Mouse (Mus musculus): ENCODE data around the gene Kcnab2. TPM values are rescaled to one million over a fixed set of nuclear protein-coding genes. Genes with fewer than 3 reads are reported as not detected.
A peak's percentile ranks its signal among the peaks of the same experiment; 100 is the strongest.

The Kcnab2 gene
- polyA plus RNA-seq, 1 experiment, result 67.3 TPM

DNA sequence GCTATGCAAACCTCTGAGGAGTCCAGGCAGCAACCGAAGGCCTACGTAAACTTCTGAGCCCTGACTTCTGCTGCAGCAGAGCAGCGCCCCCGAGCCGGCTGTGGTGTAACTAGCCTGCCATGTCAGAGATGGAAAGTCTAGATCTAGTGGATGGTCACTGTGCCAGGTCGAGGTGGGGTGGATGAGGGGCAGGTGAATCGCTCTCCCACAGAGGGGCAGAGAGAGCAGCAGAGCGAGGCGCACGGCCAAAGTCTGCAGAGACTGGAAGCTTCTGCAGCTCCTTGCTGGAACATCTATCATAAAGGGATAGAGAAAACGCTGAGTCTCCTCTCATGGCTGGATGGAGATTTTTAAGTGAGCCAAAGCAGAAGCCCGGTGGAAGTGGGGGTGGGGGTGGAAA is 15.2 kb downstream of the Kcnab2 start:
- WGBS, result 94% methylated on average over 12 of the region's 12 CpGs
- Histone ChIP-seq H3K27me3 (ENCODE audit: control insufficient read depth, insufficient read depth, low read length) (no peaks in the 10 kb centered on the region), H3K4me3 (ENCODE audit: control insufficient read depth, insufficient read depth, low read length) (no peak overlapping the region), H3K27ac (ENCODE audit: control insufficient read depth, insufficient read depth, low read length) (no peak overlapping the region), H3K4me1 (replicated peaks; ENCODE audit: control insufficient read depth, insufficient read depth, low read length) (0 out of 2 replicates have a peak, but pooled peaks cover 3% of the 10 kb centered on the region), H3K36me3 (ENCODE audit: control insufficient read depth, insufficient read depth, low read length) (no peaks in the 10 kb centered on the region)
- TF ChIP-seq CTCF (IDR thresholded peaks at IDR 0.05; ENCODE audit: borderline replicate concordance, control insufficient read depth, extremely low read depth, insufficient read depth, low read length, poor library complexity), result no peak
- no peak for TF ChIP-seq POLR2A (IDR thresholded peaks at IDR 0.05; ENCODE audit: control insufficient read depth, extremely low read depth, insufficient read depth, low read length, poor library complexity)
- DNase-seq, result no peak

DNA sequence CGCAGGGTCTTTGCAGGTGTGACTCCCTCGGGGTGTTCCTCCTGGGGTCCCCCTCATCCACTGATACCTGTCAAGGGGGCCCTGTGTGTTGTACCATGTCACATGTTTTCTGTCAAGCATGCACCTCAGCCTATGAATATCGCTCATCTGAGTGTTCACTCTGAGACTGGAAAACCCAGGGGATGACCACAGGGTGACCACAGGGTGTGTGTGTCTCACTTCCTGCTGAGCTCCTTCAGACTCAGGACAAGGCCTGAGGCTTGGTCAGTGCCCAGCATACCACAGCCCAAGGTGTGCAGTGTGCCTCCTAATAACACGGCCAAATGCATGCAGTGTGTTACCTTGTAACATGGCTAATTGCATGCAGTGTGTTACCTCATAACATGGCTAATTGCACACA is 20.0 kb downstream of the Kcnab2 start:
- DNase-seq, result no peak
- peaks cover 8% of the 10 kb centered on the region; the same call in 1 of the 2 replicates for H3K4me1 ChIP-seq (replicated peaks; ENCODE audit: control insufficient read depth, insufficient read depth, low read length)
- no peak overlapping the region for H3K4me3 ChIP-seq (ENCODE audit: control insufficient read depth, insufficient read depth, low read length)
- no peak overlapping the region for H3K27ac ChIP-seq (ENCODE audit: control insufficient read depth, insufficient read depth, low read length)
- H3K27me3 ChIP-seq (ENCODE audit: control insufficient read depth, insufficient read depth, low read length), result no peaks in the 10 kb centered on the region
- H3K36me3 ChIP-seq (ENCODE audit: control insufficient read depth, insufficient read depth, low read length), result no peaks in the 10 kb centered on the region
- no peak for TF ChIP-seq POLR2A (IDR thresholded peaks at IDR 0.05; ENCODE audit: control insufficient read depth, extremely low read depth, insufficient read depth, low read length, poor library complexity)
- TF ChIP-seq CTCF (IDR thresholded peaks at IDR 0.05; ENCODE audit: borderline replicate concordance, control insufficient read depth, extremely low read depth, insufficient read depth, low read length, poor library complexity), result no peak
- WGBS, result 94% methylated on average over 4 of the region's 4 CpGs

DNA sequence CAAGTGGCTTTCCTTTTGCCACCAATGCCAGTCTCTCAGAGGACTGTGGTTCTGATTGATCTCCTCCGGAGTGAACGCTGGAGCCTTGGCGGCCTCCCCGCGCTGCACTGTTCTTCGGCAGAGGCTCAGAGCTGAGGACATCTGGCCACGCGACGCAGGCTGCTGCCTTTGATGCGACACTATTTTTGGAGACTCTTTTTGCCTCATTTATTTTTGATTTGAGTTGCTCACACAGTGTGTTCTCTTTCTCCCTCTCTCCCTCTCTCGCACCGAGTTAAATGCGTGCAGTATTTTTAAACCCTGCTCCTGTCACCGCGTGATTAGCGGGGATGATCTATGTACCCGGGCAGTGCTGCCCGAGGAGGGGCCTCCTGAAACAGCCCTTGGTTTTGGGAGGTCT is 21.1 kb downstream of the Kcnab2 start:
- no peak for TF ChIP-seq POLR2A (IDR thresholded peaks at IDR 0.05; ENCODE audit: control insufficient read depth, extremely low read depth, insufficient read depth, low read length, poor library complexity)
- TF ChIP-seq CTCF (IDR thresholded peaks at IDR 0.05; ENCODE audit: borderline replicate concordance, control insufficient read depth, extremely low read depth, insufficient read depth, low read length, poor library complexity), result no peak
- no peak for DNase-seq
- no peak overlapping the region for H3K27ac ChIP-seq (ENCODE audit: control insufficient read depth, insufficient read depth, low read length)

DNA sequence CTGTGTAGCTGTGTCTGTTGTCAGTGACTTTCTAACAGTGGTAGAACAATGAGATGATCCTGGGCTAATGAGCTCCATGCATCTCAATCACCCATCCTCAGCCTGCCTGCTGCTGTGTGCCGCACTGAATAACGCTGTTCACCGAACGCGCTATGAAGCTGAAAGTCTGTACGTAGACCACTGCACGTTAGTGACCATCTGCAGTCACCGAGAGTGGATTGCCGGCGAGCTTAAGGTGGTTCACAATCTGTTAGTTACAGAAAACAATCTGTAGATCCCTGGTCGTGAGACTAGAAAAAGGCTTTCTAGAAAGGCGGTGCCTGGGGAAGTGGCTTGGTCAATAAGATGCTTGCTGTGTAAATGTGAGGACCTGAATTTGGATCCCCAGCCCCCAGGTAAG is 23.5 kb downstream of the Kcnab2 start:
- no peaks in the 10 kb centered on the region for H3K36me3 ChIP-seq (ENCODE audit: control insufficient read depth, insufficient read depth, low read length)
- no peaks in the 10 kb centered on the region for H3K27me3 ChIP-seq (ENCODE audit: control insufficient read depth, insufficient read depth, low read length)
- WGBS, result 97% methylated on average over 12 of the region's 12 CpGs
- peaks cover 8% of the 10 kb centered on the region for H3K4me1 ChIP-seq (replicated peaks; ENCODE audit: control insufficient read depth, insufficient read depth, low read length)
- DNase-seq, result no peak
- no peak for TF ChIP-seq POLR2A (IDR thresholded peaks at IDR 0.05; ENCODE audit: control insufficient read depth, extremely low read depth, insufficient read depth, low read length, poor library complexity)
- TF ChIP-seq CTCF (IDR thresholded peaks at IDR 0.05; ENCODE audit: borderline replicate concordance, control insufficient read depth, extremely low read depth, insufficient read depth, low read length, poor library complexity), result no peak
- H3K27ac ChIP-seq (ENCODE audit: control insufficient read depth, insufficient read depth, low read length), result no peak overlapping the region
- H3K4me3 ChIP-seq (ENCODE audit: control insufficient read depth, insufficient read depth, low read length), result no peak overlapping the region

More for the DNA sequence above, 21.1 kb downstream of the Kcnab2 start:
- Histone ChIP-seq H3K4me1 (replicated peaks; ENCODE audit: control insufficient read depth, insufficient read depth, low read length) (peaks cover 4% of the 10 kb centered on the region; the same call in 1 of the 2 replicates), H3K27me3 (ENCODE audit: control insufficient read depth, insufficient read depth, low read length) (no peaks in the 10 kb centered on the region), H3K36me3 (ENCODE audit: control insufficient read depth, insufficient read depth, low read length) (no peaks in the 10 kb centered on the region), H3K4me3 (ENCODE audit: control insufficient read depth, insufficient read depth, low read length) (no peak overlapping the region)
- 86% methylated on average over 18 of the region's 18 CpGs for WGBS

DNA sequence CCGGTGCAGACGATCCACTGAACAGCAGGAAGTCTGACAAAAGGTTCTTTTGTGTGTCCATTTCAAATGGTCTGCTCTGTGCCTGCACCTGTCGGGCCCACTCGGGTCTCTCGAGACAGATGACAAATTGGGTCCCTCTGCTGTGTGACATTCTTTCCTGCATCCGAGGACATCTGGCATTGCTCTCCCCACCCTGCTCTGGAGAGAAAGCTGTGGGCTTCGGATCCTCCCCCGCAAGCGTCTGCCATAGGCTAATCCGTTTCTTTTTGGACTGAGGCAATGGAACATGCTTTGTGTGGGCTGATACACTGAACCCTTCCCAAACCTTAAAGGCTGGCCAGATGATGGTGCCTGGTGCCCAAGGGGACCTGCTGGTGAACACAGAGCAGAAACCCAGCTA is 24.6 kb downstream of the Kcnab2 start:
- peaks cover 13% of the 10 kb centered on the region for H3K4me1 ChIP-seq (replicated peaks; ENCODE audit: control insufficient read depth, insufficient read depth, low read length)
- no peak for DNase-seq
- H3K27me3 ChIP-seq (ENCODE audit: control insufficient read depth, insufficient read depth, low read length), result no peaks in the 10 kb centered on the region
- no peak overlapping the region for H3K27ac ChIP-seq (ENCODE audit: control insufficient read depth, insufficient read depth, low read length)
- WGBS, result 95% methylated on average over 10 of the region's 10 CpGs
- no peaks in the 10 kb centered on the region for H3K36me3 ChIP-seq (ENCODE audit: control insufficient read depth, insufficient read depth, low read length)
- H3K4me3 ChIP-seq (ENCODE audit: control insufficient read depth, insufficient read depth, low read length), result no peak overlapping the region
- no peak for TF ChIP-seq CTCF (IDR thresholded peaks at IDR 0.05; ENCODE audit: borderline replicate concordance, control insufficient read depth, extremely low read depth, insufficient read depth, low read length, poor library complexity)
- TF ChIP-seq POLR2A (IDR thresholded peaks at IDR 0.05; ENCODE audit: control insufficient read depth, extremely low read depth, insufficient read depth, low read length, poor library complexity), result no peak

DNA sequence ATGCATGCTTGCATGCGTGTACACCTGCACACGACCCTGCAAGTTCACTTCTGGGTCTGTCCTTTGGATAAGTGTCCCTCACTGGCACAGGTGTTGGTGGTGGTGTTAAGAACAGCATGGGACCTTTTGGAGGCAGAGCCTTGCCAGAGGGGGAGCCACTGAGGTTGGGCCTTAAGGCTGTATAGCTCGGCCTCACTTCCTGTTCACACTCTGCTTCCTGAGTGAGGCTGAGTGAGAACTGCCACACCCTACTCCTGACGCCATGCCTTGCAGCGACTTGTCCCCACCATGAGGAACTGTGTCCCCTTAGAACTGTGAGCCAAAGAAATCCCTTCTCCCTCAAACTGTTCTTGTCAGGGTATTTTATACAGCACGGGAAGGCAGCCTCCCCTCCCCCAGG is 26.3 kb downstream of the Kcnab2 start:
- 86% methylated on average over 6 of the region's 6 CpGs for WGBS
- H3K27ac ChIP-seq (ENCODE audit: control insufficient read depth, insufficient read depth, low read length), result no peak overlapping the region
- H3K4me1 ChIP-seq (replicated peaks; ENCODE audit: control insufficient read depth, insufficient read depth, low read length), result peaks cover 18% of the 10 kb centered on the region
- no peak for DNase-seq
- no peaks in the 10 kb centered on the region for H3K36me3 ChIP-seq (ENCODE audit: control insufficient read depth, insufficient read depth, low read length)
- no peaks in the 10 kb centered on the region for H3K27me3 ChIP-seq (ENCODE audit: control insufficient read depth, insufficient read depth, low read length)
- H3K4me3 ChIP-seq (ENCODE audit: control insufficient read depth, insufficient read depth, low read length), result no peak overlapping the region
- TF ChIP-seq POLR2A (IDR thresholded peaks at IDR 0.05; ENCODE audit: control insufficient read depth, extremely low read depth, insufficient read depth, low read length, poor library complexity), result no peak

DNA sequence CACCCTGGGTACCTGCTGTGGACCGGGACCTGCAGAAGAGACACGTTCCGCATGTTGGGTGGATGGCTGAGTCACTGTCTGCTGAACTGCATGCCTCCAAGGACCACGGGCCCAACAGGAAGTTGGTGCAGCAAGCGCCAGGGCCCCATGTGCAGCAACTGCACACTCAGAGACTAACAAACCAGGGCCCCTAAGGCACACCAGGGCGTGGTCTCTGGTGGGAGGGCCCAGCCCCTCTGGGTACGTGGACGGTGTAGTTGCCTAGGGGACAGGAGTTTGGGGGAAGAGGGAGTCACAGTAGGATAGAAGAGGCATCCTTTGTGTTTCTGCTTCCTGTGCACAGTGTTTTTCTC is 29.0 kb downstream of the Kcnab2 start:
- peak; percentile 50; the same call in 1 of the 2 replicates for TF ChIP-seq POLR2A (IDR thresholded peaks at IDR 0.05; ENCODE audit: control insufficient read depth, extremely low read depth, insufficient read depth, low read length, poor library complexity)
- 0 out of 2 replicates have a peak, but pooled peaks have one; percentile 15 for TF ChIP-seq CTCF (IDR thresholded peaks at IDR 0.05; ENCODE audit: borderline replicate concordance, control insufficient read depth, extremely low read depth, insufficient read depth, low read length, poor library complexity)
- DNase-seq, result peak; percentile 82
- 3% methylated on average over 8 of the region's 8 CpGs for WGBS
- Histone ChIP-seq H3K4me1 (replicated peaks; ENCODE audit: control insufficient read depth, insufficient read depth, low read length) (peaks cover 36% of the 10 kb centered on the region), H3K4me3 (ENCODE audit: control insufficient read depth, insufficient read depth, low read length) (peak overlapping the region; percentile 78), H3K36me3 (ENCODE audit: control insufficient read depth, insufficient read depth, low read length) (no peaks in the 10 kb centered on the region), H3K27ac (ENCODE audit: control insufficient read depth, insufficient read depth, low read length) (peak overlapping the region; percentile 85), H3K27me3 (ENCODE audit: control insufficient read depth, insufficient read depth, low read length) (no peaks in the 10 kb centered on the region)
